Mouse (Mus musculus) adrenal gland, adult 8-10 months (tissue): ENCODE measurements at regions not wholly inside any gene's neighbourhood (a gene's known extent, or its start where the extent isn't known, plus 50 kb on each side); places are given as distances from the start of the nearest gene placed in this dataset.
A peak's percentile ranks its signal among the peaks of the same experiment; 100 is the strongest.

Source experiments
- DNase-seq: peaks from one replicate; pipeline ENCODE4 v3.0.0; 2022

GRCm38 (mm10) chr11:64369516-64369915 lies 65.6 kb upstream of the Hs3st3a1 start:
- no peak for DNase-seq

- no peak for DNase-seq
These were observed 99.7 kb upstream of the Hs3st3a1 start for GRCm38 (mm10) chr11:64335456-64335855.

- DNase-seq, result no peak
These were observed 102.7 kb upstream of the Hs3st3a1 start for GRCm38 (mm10) chr11:64332406-64332805.

DNA sequence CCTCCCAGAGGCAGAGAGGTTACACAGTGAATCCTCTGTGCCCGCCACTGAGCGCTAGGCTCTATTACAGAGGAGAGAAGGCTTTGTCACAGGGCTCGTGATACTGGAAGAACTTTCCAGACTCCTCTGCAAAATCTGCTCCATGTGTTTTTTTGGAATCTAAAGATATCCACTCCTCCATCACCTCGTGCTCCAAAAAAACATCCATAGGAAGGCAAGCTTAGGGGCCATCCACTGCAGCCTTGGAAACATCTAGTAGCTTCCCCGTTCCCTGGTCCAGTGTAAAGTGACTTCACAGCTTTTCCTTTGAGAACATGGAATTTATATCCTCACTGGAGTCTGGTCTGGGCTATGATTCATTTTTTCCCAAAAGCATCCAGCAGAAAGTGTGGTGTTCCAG lies 103.3 kb upstream of the Hs3st3a1 start:
- DNase-seq, result no peak

- DNase-seq, result no peak
These were observed 106.0 kb upstream of the Hs3st3a1 start for GRCm38 (mm10) chr11:64329129-64329528.

GRCm38 (mm10) chr11:64327771-64328170 lies 107.4 kb upstream of the Hs3st3a1 start:
- DNase-seq, result no peak

GRCm38 (mm10) chr11:64326646-64327045 lies 108.5 kb upstream of the Hs3st3a1 start:
- no peak for DNase-seq

GRCm38 (mm10) chr11:64321900-64322425 lies 113.2 kb upstream of the Hs3st3a1 start:
- no peak for DNase-seq

GRCm38 (mm10) chr11:64317458-64317857 lies 117.7 kb upstream of the Hs3st3a1 start:
- no peak for DNase-seq

DNA sequence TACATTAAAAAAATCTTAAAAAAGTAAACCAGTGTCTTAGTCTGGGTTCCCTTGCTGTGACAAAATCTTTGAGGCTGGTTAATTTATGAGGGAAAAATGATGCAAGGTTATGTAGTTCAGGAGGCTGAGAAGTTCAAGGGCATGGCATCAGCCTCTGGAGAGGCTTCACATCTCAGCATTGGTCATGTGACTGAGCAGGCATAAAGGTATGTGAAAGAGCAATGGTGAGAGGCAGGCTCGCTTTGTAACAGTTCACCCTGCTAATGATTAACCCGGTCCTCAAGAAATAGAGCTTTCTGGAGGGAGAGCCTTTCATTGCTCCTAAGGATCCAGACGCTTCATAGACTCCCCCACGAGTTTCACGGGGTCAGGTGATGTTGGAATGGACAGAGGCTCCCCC lies 120.1 kb upstream of the Hs3st3a1 start:
- DNase-seq, result no peak

GRCm38 (mm10) chr11:64313241-64313640 lies 121.9 kb upstream of the Hs3st3a1 start:
- DNase-seq, result no peak

DNA sequence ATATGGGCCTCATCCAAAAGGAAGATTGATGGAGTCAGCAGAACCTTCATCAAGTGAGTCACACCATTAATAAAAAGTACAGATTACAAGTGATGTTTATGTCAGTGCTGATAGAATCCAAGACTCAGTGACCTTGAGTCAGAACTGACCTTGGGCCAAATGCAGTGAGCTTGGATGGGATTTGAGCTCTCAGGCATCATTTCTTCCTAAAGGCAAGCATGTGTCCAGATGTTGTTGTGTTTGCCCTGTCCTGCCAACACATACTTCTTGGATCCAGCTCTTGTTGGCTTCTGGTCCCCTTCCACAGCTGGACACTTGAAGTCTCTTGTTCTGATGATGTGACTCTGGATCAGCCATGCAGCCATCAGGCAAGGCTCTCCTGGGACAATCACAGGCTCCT lies 125.3 kb upstream of the Hs3st3a1 start:
- peak; percentile 19 for DNase-seq

GRCm38 (mm10) chr11:64297825-64298224 lies 137.3 kb upstream of the Hs3st3a1 start:
- no peak for DNase-seq

DNA sequence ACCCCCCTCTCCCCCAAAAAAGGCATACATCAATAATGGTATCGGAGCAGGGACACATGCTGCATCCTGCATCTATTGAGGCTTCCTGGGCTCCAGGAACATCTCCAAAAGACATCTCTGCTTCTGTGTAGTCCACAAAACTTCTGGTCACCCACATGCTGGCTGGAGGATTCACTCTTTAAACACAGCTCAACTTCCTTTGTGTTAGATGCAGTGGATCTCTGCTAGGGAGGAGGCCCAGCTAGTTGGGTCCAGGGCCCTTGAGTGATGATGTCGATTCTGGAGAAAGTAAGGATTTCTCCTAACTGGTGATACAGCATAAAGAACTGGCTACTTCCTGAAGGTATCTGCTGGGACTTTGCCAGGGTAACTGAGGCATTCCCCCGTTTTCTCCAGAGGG lies 146.9 kb upstream of the Hs3st3a1 start:
- DNase-seq, result no peak

DNA sequence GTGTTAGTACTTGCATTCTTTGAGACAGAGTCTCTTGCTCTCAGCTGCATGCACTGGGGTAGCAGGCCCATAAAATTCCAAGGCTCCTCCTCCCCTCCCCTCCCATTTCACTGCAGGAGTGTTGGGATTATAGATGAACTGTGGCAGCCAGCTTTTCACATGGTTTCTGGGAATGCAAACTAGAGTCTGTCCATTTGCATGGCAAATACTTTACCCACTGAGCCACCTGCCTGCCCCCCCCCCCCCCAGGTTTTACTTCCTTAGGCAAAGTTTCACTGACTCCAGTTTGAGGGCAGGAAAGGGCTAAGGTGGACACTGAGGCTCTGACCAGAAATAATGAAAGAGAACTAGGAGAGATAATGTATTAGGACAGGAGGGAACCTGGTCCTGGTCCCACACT lies 147.6 kb upstream of the Hs3st3a1 start:
- DNase-seq, result no peak

GRCm38 (mm10) chr11:64281781-64282180 lies 153.4 kb upstream of the Hs3st3a1 start:
- DNase-seq, result no peak

- no peak for DNase-seq
These were observed 156.7 kb upstream of the Hs3st3a1 start for GRCm38 (mm10) chr11:64278259-64279003.

DNA sequence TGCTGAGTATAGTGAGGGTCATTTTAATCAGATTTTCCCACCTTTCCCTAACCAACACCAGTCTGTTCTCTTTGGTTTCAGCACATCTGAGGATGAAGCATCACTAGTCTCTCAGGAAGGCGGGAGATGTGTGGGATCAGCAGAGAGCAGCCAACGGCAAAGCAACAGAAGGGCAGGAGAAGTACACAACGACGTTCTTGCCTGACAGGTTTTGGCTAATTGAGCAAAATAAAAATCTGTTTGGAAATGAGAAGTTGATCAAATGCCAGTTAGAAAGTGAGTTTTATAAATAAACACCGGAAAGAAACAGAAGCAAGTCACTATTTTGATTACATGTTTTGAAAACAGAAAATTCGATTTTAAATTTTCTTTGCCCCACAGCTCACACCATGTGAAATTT lies 161.4 kb upstream of the Hs3st3a1 start:
- DNase-seq, result no peak

GRCm38 (mm10) chr11:64273214-64273613 lies 161.9 kb upstream of the Hs3st3a1 start:
- DNase-seq, result no peak

DNA sequence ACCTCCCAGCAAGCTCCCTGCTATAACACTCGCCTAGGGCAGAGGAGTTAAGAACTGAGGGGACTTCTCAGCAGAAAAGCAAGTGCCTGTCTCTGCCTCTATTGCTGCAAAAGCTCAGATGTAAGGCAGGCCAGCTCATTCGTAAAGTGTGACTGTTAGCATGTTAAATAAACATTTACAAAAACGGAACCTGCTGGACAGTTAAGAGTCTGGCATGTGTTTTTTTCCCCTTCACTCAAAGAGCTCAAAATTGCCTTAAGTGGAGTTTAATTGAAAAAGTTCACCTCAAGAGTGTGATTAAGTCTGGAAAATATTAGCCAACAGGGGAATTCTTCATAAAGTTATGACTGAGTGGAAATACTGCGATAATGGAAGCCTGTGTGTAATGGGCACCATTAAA lies 167.0 kb upstream of the Hs3st3a1 start:
- DNase-seq, result no peak

DNA sequence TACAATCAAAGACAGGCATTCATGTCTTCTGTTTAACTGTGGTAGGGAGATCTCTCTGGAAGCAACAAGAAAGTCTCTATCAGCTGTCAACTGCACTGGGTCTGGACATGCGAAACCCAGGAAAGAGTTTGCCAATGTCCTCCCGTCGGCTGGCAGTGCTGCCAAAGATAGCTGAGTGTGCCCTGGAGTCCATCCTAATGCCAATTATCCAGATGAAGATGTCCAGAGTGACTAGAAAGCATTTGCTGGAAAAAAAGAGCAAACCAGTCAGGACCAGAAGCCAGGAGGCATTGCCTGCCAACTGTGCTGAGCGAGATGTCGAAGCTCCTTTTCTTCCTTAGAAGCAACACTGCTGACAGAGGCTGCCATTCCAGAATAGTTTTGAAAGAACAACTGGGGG lies 167.6 kb upstream of the Hs3st3a1 start:
- no peak for DNase-seq

- DNase-seq, result no peak
These were observed 174.5 kb upstream of the Cox10 start for GRCm38 (mm10) chr11:64253517-64254385.

DNA sequence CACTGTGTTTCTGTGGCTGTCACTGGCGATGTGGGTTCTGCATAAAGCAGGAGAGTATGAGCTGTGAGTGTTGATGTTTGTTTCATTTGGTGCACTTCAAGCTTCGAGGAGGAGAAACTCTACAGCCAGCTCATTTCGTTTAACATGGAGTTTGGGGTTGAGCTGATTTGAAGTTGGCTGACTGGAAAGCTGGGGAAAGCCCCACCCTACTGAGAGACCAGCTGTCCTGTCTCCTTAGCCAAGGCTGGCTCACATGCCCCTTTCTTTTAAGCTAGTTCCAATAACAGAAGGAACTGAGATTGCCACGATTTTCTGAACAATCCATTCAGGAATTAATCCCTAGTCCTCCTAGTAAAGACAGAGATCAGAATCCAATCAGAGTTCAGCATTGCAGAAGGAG lies 157.6 kb upstream of the Cox10 start:
- no peak for DNase-seq

DNA sequence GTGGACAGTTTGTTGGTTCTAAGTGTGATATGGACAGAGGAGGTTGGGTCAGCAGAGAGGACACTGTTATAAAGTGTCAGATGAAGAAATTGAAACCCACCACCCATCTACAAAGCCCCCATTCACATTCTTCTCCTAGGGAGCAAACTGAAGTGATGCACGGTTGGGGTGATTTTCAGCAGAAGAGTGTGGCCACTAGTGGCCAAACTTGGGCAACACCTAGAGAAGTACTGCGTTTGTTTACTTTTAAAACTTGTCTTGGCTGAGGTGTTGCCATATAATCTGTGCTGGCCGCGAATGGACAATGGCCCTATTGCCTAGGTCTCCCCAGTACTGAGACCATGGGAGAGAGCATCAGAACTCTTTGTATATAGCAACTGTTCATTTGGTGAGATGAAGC lies 150.8 kb upstream of the Cox10 start:
- no peak for DNase-seq
